Comparison of ENCODE assay signal across 19 mouse cellular contexts in the genomic region with DNA sequence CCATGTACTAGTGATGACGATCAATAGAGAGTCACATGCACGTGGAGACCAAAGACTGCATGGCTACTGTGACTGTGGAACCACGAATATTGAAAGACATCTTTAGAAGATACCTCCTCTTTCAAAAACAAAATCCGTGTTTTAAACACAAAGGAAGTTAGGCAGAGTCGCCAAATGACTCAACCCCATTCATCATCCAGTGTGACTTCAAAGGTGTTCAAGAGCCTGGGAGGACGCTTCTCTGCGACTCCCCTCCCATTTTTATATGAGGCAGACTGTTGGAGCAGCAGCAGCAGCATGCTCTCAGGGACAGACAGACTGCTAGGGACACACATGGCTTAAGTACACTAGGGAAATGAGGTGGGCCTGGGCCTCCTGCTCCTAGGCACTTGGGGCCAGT.
"Had no signal": no experiment of that assay in that cellular context is flagged by ENCODE, and none has a peak within 500 bp of the region (broad histone marks: within the 10 kb centered on the region; RNA-seq: fewer than 3 reads in every experiment).

No protein-coding gene starts in this region.

- H3K4me3 ChIP-seq: midbrain, embryonic 10.5 days; midbrain, embryonic 12.5 days; myocyte; neural tube, embryonic 13.5 days; neural tube, embryonic 15.5 days had no signal

- H3K4me2 ChIP-seq: lung, embryonic 14.5 days; midbrain, embryonic 12.5 days; neural tube, embryonic 13.5 days; neural tube, embryonic 15.5 days had no signal

- H3K27me3 ChIP-seq: midbrain, embryonic 12.5 days; neural tube, embryonic 13.5 days; neural tube, embryonic 15.5 days had no signal

- H3K27ac ChIP-seq: midbrain, embryonic 10.5 days; midbrain, embryonic 12.5 days; neural tube, embryonic 13.5 days; neural tube, embryonic 15.5 days had no signal

- H3K36me3 ChIP-seq: midbrain, embryonic 10.5 days; midbrain, embryonic 12.5 days; neural tube, embryonic 13.5 days; neural tube, embryonic 15.5 days had no signal

- ATAC-seq: midbrain, embryonic 16.5 days had no signal

- H3K9me3 ChIP-seq: midbrain, embryonic 10.5 days; midbrain, embryonic 12.5 days; neural tube, embryonic 13.5 days; neural tube, embryonic 15.5 days had no signal

- DNase-seq: lung, adult 18-20 months; lung, embryonic 14.5 days; lung, postnatal 10 days; lung, postnatal 4 days; midbrain, embryonic 14.5 days; retina, postnatal 1 day; right cerebral cortex, adult 18-20 months; right cerebral cortex, postnatal 25 days; right cerebral cortex, postnatal 4 days; spleen, adult 18-20 months; thymus, adult 18-20 months; thymus, postnatal 14 days; thymus, postnatal 36 days had no signal

- H3K9ac ChIP-seq: lung, embryonic 14.5 days; midbrain, embryonic 12.5 days; neural tube, embryonic 13.5 days; neural tube, embryonic 15.5 days had no signal
